Mouse (Mus musculus): ENCODE measurements around the gene Cnn2.

Cnn2 gene

DNA sequence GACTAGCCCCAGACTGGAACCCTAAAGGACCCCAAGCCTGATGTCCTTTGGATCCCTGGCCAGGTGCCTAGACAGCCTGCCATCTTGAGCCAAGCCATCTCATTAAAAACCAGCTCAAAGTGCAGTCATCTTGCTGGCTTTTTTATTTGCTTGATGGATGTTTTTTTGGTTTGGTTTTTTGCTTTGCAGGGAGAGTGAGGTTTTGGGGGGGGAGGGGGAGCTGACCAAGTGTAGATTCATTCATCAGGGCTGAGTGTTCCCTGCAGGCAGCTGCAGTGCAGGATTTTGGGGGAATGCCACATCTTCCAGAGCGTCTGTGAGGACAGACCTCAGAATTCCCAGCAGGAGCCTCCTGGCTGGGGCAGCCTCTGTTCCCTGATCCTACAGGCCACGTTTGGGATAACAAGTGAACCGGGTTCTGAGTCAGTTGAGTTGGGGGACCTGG lies 19.2 kb upstream of the Cnn2 start:
- no peak; the same call in 1 of the 2 replicates for ATAC-seq (ENCODE audit: low TSS enrichment)

DNA sequence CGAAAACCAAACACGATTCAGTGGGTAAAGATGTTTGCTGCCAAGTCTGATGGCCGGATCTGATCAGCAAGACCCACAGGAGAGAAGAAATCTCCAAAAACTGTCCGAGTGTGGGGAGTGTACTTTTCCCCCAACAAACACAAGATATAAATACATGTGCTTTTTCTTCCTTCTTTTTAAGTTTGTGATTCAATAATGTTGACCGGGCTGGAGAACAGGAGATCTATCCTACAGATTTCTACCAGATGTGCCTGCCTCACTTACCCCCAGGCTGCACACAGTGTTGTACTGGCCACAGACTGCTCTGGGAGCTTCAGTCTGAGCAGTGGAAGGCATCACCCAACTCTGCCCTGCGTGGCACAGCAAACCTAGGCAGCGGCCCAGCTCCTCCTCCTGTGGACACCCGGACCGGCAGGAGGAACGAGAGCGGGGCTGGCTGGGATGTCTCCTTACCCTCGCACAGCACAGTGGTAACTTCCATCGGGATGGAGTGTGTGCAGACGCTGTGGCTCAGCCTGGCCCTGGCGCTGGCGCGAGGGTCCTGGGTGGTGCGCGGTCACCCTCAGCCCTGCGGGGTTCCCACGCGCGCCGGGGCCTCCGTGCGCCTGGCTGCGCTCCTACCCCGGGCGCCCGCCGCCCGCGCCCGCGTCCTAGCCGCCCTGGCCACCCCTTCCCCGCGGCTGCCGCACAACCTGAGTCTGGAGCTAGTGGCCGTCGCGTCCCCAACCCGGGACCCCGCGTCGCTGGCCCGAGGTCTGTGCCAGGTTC lies 17.8 kb upstream of the Cnn2 start, which contains the start of gene Grin3b:
TSS of gene Grin3b (plus strand) at position 301 of the 768 bp plus-strand sequence.
- no peak; the same call in 1 of the 2 replicates for ATAC-seq (ENCODE audit: low TSS enrichment)

DNA sequence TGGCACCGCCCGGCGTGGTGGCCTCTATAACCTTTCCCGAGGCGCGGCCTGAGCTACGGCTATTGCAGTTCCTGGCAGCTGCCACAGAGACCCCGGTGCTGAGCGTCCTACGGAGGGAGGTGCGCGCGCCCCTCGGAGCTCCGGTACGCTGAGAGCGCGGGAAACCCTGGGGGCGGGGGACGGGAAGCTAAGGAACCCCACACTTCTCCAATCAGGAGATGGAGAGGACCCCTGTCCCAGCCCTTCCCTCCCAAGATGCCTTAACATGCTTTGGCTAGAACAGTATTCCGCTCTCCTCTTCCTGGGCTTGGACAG lies 17.2 kb upstream of the Cnn2 start:
- no peak for ATAC-seq (ENCODE audit: low TSS enrichment)

DNA sequence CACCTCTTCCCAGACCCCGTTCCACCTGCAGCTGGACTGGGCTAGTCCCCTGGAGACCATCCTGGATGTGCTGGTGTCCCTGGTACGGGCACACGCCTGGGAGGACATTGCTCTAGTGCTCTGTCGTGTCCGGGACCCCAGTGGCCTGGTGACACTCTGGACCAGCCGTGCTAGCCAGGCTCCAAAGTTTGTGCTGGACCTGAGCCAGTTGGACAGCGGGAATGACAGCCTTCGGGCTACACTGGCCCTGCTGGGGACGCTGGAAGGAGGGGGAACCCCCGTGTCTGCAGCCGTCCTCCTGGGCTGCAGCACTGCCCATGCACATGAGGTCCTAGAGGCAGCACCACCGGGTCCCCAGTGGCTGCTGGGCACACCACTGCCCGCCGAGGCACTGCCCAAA lies 15.6 kb upstream of the Cnn2 start:
- ATAC-seq (ENCODE audit: low TSS enrichment): no peak

DNA sequence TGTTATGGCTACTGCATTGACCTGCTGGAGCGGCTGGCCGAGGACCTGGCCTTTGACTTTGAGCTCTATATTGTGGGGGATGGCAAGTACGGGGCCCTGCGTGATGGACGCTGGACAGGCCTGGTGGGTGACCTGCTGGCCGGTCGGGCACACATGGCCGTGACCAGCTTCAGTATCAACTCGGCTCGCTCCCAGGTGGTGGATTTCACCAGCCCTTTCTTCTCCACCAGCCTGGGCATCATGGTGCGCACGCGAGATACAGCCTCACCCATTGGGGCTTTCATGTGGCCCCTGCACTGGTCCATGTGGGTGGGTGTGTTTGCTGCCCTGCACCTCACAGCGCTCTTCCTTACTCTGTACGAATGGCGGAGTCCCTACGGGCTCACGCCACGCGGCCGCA lies 14.3 kb upstream of the Cnn2 start:
- no peak for ATAC-seq (ENCODE audit: low TSS enrichment)

DNA sequence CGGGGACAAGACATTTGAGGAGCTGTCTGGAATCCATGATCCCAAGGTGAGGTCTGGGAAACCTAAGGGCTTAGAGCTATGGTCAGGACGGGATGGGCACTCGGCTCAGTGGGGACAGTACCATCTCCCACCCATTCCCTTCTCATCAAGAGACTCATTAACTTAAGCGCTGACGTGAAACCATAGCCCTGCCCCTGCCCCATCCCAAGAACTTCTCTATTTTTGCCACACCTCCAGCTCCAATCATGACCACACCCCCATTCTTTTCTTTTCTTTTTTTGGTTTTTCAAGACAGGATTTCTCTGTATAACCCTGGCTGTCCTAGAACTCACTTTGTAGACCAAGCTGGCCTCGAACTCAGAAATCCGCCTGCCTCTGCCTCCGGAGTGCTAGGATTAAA lies 13.7 kb upstream of the Cnn2 start:
- no peak for ATAC-seq (ENCODE audit: low TSS enrichment)

DNA sequence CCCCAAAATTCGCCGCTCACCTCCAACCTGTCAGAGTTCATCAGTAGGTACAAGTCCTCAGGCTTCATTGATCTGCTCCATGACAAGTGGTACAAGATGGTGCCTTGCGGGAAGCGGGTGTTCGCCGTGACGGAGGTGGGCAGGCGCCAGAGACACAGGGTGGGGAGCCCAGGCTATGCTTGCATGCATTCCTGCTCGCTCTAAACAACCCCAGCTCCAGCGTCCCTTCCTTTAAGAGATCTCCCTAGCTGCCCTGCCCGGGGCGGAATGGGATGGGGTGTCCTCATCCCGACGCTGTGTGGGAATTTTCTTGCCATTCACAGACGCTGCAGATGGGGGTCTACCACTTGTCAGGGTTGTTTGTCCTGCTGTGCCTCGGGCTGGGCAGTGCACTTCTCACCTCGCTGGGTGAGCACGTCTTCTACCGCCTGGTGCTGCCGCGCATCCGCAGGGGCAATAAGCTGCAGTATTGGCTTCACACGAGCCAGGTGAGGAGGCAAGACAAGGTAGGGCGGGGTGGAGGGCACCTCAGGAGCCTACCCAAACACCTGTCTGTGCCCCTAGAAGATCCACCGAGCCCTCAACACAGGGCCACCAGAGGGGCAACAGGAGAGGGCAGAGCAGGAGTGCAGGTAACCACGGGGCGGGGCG lies 12.2 kb upstream of the Cnn2 start:
- no peak for ATAC-seq (ENCODE audit: low TSS enrichment)

DNA sequence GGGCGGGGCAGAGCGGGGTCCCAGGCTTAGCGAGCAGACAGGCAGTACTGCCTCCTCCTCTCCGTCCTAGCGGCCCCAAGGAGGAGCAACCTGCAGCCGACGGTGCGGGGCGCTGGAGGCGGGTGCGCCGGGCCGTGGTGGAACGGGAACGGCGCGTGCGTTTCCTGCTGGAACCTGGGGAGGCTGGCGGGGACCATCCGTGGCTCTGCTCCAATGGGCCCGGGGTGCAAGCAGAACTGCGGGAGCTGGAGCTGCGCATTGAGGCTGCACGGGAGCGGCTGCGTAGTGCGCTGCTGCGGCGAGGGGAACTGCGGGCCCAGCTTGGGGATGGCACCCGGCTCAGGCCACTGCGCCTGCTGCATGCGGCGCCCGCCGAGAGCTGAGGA lies 11.7 kb upstream of the Cnn2 start:
- no peak for ATAC-seq (ENCODE audit: low TSS enrichment)

DNA sequence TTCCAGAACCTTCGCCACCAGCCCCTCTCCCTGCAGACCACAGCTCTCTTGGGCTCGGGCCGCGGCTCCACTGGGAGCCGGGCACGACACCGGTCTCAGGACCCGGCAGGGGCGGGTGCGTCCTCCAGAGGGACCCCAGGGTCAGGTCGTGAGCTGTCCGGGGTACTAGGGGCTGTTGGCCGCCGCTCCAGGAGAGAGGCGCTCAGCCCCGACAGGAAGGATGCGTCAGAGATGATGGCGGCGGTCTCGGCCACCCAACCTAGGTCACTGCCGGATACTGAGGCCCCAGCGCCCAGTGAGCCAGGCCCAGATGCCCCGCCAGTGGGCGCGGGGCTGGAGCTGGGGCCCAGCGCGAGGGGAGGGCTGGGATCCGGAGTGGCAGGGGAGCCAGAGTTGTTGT lies 11.1 kb upstream of the Cnn2 start:
- ATAC-seq (ENCODE audit: low TSS enrichment): no peak

DNA sequence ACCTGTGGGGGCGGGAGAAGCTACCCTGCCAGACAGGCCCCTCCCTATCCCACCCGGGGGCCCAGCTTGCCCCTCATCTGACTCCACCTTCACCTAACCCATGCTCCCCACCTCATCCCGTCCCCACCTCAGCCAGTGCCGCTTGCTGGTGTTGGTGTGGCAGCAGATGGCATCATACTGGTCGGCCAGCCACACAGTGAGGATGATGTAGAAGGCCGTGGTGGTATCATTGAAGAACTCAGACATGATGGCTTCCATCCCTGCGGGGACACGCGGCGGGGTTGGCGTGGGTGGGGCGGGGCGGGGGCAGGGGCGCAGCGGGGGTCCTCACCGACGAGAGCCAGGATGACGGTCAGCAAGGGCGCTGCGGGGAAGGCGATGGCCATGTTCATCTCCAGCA lies 10.3 kb upstream of the Cnn2 start:
- no peak for ATAC-seq (ENCODE audit: low TSS enrichment)

DNA sequence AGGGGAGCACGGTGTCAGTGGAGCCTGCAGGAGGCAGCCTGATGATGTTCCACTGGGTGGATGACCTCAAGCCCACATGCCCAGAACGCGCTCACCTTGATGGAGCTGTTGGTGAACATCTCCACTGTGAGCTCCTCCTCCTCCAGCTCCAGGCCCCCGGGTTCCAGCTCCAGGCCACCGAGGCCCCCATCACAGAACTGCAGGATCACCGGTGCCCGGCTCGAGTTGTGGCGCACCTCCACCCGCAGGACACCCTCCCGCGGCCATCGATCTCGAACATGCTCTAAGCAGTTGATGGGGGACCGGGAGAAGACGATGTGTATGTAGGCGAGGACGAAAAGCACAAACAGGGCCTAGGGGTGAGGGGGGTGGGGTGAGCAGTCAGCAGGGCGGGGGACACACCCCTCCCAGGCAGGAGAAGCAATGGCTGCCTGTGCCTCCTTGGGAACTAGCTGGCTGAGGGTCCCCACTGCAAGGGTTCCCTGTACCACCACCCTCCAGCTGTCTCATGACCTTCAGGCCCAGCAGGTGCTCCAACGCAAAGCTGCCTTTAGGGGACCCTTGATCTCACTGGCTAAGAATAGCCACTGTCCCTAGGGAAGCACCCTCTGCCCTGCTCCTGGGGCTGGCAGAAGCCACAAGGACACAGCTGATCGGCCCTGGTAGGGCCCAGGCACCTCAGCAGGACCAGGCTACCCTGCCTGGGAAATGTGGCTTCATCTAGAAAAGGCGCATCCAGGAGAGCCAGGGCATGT lies 8.8 kb upstream of the Cnn2 start:
- no peak for ATAC-seq (ENCODE audit: low TSS enrichment)

DNA sequence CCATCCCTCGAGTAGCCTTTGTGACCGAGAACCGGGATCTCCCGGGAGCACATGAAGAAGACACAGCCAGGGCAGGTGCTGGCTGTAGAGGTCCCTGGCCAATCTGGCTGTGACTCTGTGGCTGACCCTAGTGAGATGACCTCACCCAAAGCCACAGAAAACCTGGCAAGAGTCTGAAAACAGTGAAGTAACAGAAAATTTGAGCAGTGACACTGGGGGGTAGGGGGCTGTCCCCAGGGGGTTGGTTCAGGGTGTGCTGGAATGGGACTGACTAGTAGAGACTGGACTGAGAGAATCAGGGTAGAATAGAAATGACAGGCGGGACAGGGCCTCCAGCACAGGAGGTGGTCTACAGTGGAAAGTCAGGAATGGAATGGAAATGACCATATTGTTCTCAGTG lies 5.2 kb upstream of the Cnn2 start:
- ATAC-seq (ENCODE audit: low TSS enrichment): no peak

DNA sequence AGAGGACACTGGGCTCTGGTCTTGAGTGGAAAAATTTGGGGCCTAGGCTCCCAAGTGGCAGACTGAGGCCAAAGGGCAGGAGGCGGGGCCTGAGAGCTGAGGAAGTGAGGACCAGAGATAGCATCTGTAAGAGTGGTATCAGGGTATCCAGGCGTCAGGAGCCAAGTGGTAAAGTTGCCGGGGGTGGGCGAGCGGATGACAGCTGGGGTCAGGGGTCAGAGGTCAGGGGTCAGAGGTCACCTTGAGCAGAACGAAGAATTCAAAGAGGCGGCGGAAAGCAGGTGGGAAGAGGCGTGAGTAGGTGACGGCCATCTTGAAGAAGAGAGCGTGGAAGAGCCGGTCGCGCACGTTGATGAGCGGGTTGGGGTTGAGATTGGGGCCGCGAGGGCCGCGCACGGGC lies 4.7 kb upstream of the Cnn2 start:
- no peak for ATAC-seq (ENCODE audit: low TSS enrichment)

DNA sequence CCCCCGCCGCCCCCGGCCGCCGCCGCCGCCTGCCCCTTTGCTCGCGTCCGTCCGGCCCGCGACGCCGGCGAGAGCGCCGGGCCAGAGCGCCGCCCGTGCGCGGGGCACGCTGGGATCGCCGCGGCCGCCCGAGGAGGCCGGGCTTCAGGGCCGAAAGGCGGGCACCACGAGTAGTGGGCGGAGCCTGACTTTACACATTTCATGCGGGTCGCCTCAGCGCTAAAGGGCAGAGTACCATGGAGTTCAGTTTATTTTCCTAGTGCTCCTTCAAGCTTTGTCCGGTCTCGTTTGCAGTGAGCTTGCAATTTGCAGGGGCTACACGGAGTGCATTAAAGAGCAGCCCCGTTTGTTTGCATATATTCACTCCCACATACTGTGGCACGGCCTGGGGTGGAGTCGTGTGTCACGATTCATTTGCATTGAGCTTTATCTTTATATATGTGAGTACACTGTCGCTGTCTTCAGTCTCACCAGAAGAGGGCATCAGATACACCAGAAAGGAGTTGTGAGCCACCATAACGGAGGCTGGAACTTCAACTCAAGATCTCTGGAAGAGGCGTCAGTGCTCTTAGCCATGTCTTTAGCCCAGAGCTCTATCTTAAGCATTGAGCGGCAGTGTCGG lies 4.1 kb upstream of the Cnn2 start, which contains the start of gene Tmem259:
TSS of gene Tmem259 (minus strand) at position 136 of the 622 bp plus-strand sequence.
- peak; percentile 42 for ATAC-seq (ENCODE audit: low TSS enrichment)

DNA sequence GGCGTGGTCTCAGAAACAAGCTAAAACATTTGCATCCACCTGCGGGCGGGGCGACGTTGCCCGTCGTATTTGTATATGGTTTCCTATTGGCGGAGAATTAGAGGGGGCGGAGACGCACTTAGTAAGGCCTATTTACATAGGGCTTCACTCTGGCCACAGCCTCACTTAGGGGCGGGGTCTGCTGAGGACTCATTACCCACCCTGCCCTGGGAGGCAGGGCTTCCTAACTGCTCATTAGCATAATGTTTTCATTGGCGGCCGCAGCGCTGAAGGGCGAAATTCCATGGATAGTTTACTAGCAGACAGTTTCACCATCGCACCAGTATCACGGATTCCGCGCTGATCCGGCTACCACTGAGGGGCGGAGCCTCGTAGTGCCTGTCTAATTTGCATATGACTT lies 3.5 kb upstream of the Cnn2 start:
- ATAC-seq (ENCODE audit: low TSS enrichment): peak; percentile 79

DNA sequence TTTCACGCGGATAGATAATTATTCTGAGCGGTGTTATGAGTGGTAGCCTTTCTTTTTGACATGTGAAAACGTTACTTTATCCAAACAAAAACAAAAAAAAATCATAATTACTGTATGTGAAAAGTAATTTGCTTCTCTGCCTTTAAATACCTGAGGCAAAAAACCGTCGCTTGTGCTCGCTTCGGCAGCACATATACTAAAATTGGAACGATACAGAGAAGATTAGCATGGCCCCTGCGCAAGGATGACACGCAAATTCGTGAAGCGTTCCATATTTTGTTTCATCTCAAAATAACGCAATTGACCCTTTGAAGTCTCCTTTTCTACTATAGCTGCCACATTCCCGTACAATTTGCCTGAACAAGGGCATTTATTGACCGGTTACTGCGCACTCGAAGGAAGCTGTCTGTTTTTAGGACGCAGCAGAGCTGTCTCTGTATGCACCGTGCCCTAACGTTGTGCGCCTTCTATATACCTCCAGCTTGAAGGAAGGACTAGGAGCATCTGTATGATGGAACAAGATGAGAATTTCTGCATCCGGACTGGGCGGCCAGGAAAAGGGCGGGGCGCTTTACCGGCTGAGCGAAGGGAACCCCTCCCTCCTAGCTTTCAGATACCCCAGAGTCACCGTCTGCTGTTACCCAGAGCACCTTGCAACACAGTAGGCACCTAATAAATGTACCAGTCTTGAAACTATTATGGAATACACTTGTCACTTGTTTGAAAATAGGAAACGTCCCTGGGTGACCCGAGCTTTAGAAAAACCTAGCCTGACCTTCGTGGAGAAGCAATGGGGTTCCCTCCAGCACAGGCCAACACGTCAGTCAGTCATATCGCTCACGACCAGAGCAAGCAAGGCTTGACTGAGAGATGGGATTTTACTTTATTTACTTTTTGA lies 2.8 kb upstream of the Cnn2 start:
- ATAC-seq (ENCODE audit: low TSS enrichment): peak; percentile 25; the same call in 1 of the 2 replicates

DNA sequence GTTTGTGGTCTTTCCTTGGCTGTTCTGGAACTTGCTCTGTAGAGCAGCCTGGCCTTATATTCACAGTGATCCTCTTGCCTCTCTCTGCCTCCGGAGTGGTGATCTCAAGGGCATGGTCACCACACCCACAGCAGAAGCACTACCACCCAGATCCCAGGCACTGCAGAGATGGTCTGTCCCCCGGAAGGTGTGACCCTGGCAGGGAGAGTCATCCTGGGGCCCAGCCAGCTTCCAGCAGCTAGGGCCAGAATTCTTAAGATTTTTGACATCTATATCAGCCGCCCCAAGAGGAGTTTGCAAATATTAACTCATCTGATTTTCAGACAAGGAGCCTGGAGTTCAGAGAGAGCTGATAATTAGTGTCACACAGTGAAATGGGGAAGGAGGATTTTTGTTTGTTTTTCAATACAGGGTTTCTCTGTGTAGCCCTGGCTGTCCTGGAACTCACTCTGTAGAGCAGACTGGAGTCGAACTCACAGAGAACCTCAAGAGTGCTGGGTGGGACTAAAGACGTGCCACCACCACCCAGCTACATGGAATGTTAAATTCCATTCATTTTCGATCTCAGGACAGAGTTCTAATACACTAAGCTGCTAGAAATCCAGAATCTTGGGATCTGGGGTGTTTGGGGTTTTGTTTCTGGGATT lies 2.0 kb upstream of the Cnn2 start:
- ATAC-seq (ENCODE audit: low TSS enrichment): no peak

DNA sequence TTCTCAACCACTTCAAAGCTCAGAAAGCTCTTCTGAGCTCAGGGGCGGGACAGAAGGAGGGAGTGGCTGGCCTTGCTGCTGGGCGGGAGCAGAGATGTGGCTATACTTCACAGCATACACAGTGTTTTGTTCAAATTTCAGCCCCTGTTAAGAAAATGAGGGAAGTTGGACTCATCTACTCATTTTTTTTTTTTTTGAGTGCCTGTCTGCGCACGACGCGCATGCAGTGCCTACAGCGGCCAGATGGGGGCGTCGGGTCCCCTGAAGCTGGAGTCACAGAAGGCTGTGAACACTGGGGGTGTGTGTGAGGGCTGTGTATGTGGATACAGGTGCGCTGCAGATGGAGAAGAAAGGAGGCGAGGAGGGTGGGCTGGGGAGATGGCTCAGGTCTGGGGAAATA lies 1.4 kb upstream of the Cnn2 start:
- ATAC-seq (ENCODE audit: low TSS enrichment): no peak

DNA sequence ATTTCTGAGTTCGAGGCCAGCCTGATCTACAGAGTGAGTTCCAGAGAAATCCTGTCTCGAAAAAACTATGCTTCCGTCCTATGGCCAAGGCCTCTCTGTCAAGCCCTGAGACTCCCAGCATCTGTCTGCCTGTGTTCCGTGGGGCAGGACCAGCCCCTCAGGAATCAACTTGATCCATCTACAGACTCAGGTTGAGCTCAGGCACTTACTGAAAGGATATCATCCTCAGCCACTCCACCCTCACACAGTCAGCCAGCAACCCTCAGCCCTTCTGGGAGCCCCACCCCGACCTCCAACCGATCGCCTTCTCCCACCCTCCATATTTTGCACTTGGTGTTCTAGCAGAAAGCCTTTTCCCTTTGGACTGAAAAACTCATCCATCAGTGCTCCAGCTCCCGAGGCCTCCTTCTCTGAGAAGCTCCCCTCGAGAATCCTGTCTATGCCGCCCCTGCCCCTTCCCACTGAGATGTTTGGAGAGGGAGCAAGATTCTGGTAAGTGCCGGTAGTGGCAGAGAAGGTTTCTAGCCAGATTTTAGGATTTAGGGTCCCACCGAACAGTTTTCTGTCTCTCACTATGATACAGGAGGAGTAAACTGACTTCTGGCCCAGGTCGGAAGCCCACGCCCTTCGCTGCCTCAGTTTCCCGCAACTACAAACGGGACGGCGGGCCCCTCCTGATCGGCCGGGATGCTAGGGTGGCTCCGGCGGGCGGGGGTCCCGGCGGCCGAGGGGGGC lies 446 bp upstream of the Cnn2 start:
- no peak for ATAC-seq (ENCODE audit: low TSS enrichment)

DNA sequence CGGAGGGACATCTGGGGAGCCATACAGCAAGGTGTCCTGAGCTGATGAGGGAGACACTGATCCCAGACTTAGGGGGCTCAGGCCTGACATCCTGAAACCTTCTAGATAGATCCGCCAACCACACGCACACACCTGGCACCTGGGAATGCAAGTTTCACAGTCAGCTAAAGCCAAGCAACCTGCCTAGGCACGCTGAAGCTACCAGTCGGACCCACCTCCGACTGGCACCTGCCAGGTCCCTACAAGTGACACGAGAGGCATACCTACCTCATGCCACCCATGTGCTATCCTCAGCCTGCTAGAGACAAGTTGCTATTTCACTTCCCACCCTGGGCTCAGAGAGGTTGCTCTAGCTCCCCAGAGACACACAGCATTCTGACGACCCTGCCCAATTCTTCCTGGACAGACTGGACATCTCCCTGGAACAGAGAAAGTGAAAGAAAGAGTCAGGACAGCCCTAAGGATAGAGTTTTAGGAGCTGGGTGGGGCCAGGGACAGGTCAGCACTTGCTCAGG lies 945 bp downstream of the Cnn2 start:
- no peak for ATAC-seq (ENCODE audit: low TSS enrichment)
